Comparison of ENCODE assay signal across 29 mouse cellular contexts in the genomic region with DNA sequence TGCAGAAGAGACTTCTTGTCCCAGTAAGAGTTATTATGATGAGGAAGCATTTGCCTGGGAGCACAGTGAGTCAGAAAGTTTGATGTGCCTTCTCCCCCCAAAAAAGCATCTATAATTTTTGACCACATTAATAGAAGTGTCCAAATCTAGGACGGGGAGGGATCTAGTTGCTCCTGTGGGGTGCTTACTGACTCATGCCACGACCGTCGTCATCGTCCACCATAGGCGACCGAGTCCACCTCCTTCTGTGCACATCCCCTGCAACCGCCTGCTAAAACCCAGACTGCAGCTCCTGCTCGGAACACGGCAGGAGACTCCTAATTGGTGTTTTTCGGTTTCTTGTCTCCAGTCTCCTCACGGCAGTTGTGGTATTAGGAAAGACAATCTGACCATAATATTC. TPM values are rescaled to one million over a fixed set of nuclear protein-coding genes. Genes with fewer than 3 reads are reported as not detected.
"Had no signal": no experiment of that assay in that cellular context is flagged by ENCODE, and none has a peak within 500 bp of the region (broad histone marks: within the 10 kb centered on the region; RNA-seq: fewer than 3 reads in every experiment).

No protein-coding gene starts in this region.

- H3K9me3 ChIP-seq: embryonic facial prominence, embryonic 10.5 days; embryonic facial prominence, embryonic 12.5 days; embryonic facial prominence, embryonic 13.5 days; embryonic facial prominence, embryonic 15.5 days; forebrain, embryonic 10.5 days; forebrain, embryonic 12.5 days; forebrain, embryonic 13.5 days; forebrain, embryonic 15.5 days had no signal

- H3K27ac ChIP-seq: embryonic facial prominence, embryonic 10.5 days; embryonic facial prominence, embryonic 12.5 days; embryonic facial prominence, embryonic 13.5 days; embryonic facial prominence, embryonic 15.5 days; forebrain, embryonic 10.5 days; forebrain, embryonic 12.5 days; forebrain, embryonic 13.5 days; forebrain, embryonic 15.5 days; gastrocnemius, adult 2 months; heart, adult 2 months had no signal

- H3K4me2 ChIP-seq: embryonic facial prominence, embryonic 12.5 days; embryonic facial prominence, embryonic 13.5 days; embryonic facial prominence, embryonic 15.5 days; forebrain, embryonic 12.5 days; forebrain, embryonic 13.5 days; forebrain, embryonic 15.5 days had no signal

- DNase-seq: cerebellum, adult 2 months; cerebellum, adult 8-10 months; cerebellum, adult 9-10 months; cerebellum, adult 9-11 months; cerebellum, postnatal 10 days; cerebellum, postnatal 14 days; cerebellum, postnatal 25 days; cerebellum, postnatal 36 days; embryo, embryonic 11 days; forebrain, postnatal 0 days; gastrocnemius, adult 2 months; gastrocnemius, postnatal 10 days; gastrocnemius, postnatal 14 days; gastrocnemius, postnatal 25 days; gastrocnemius, postnatal 36 days; heart, adult 11 months; heart, adult 18-20 months; heart, adult 2 months had no signal

- ATAC-seq: forebrain, embryonic 13.5 days; forebrain, embryonic 14.5 days; forebrain, embryonic 15.5 days; forebrain, embryonic 16.5 days; forebrain, postnatal 0 days had no signal

- H3K4me3 ChIP-seq: embryonic facial prominence, embryonic 10.5 days; embryonic facial prominence, embryonic 12.5 days; embryonic facial prominence, embryonic 13.5 days; embryonic facial prominence, embryonic 15.5 days; erythroblast, embryonic 14.5 days; forebrain, embryonic 10.5 days; forebrain, embryonic 12.5 days; forebrain, embryonic 13.5 days; forebrain, embryonic 15.5 days; gastrocnemius, adult 2 months; heart, adult 2 months had no signal

- H3K9ac ChIP-seq: embryonic facial prominence, embryonic 12.5 days; embryonic facial prominence, embryonic 13.5 days; embryonic facial prominence, embryonic 15.5 days; forebrain, embryonic 12.5 days; forebrain, embryonic 13.5 days; forebrain, embryonic 15.5 days; forebrain, postnatal 0 days had no signal

- H3K36me3 ChIP-seq: embryonic facial prominence, embryonic 10.5 days; embryonic facial prominence, embryonic 12.5 days; embryonic facial prominence, embryonic 13.5 days; embryonic facial prominence, embryonic 15.5 days; forebrain, embryonic 10.5 days; forebrain, embryonic 12.5 days; forebrain, embryonic 15.5 days had no signal

- H3K27me3 ChIP-seq: embryonic facial prominence, embryonic 12.5 days; embryonic facial prominence, embryonic 13.5 days; embryonic facial prominence, embryonic 15.5 days; forebrain, embryonic 13.5 days; forebrain, embryonic 15.5 days had no signal

RNA-seq across cellular contexts. Expression of gene Rtn4rl1, which starts 30.5 kb away (rescaled TPM):
- polyA plus RNA-seq: erythroblast, embryonic 14.5 days had no signal
